Comparison of ENCODE assay signal across 30 mouse cellular contexts in genomic region chr16:19003757-19004156, GRCm38 (mm10).
"Had no signal": no experiment of that assay in that cellular context is flagged by ENCODE, and none has a peak within 500 bp of the region (broad histone marks: within the 10 kb centered on the region; RNA-seq: fewer than 3 reads in every experiment).

No protein-coding gene starts in this region.

- ATAC-seq: liver, embryonic 12.5 days; lung, postnatal 0 days; midbrain, embryonic 13.5 days; midbrain, embryonic 15.5 days; midbrain, embryonic 16.5 days had no signal

- H3K9ac ChIP-seq: limb, embryonic 12.5 days; limb, embryonic 13.5 days; limb, embryonic 15.5 days; liver, embryonic 12.5 days; liver, embryonic 13.5 days; liver, embryonic 14.5 days; liver, embryonic 15.5 days; liver, postnatal 0 days; lung, embryonic 14.5 days; lung, embryonic 15.5 days; midbrain, embryonic 12.5 days; midbrain, embryonic 13.5 days; midbrain, embryonic 15.5 days had no signal

- DNase-seq: left cerebral cortex, postnatal 4 days; liver; liver, embryonic 13.5 days; lung, adult 18-20 months; lung, adult 2 months; lung, postnatal 10 days; lung, postnatal 14 days; lung, postnatal 36 days; lung, postnatal 4 days had no signal

- H3K4me1 ChIP-seq: limb, embryonic 10.5 days; limb, embryonic 12.5 days; limb, embryonic 13.5 days; limb, embryonic 15.5 days; liver, embryonic 12.5 days; liver, embryonic 13.5 days; liver, embryonic 15.5 days; lung, embryonic 15.5 days; midbrain, embryonic 10.5 days; midbrain, embryonic 12.5 days; midbrain, embryonic 13.5 days; midbrain, embryonic 15.5 days had no signal

- H3K27me3 ChIP-seq: limb, embryonic 12.5 days; limb, embryonic 13.5 days; limb, embryonic 15.5 days; liver, embryonic 12.5 days; liver, embryonic 13.5 days; liver, embryonic 15.5 days; lung, embryonic 15.5 days; megakaryocyte, embryonic 14.5 days; midbrain, embryonic 12.5 days; midbrain, embryonic 13.5 days; midbrain, embryonic 15.5 days had no signal

- H3K36me3 ChIP-seq: limb, embryonic 10.5 days; limb, embryonic 12.5 days; limb, embryonic 13.5 days; limb, embryonic 15.5 days; liver, embryonic 12.5 days; liver, embryonic 13.5 days; liver, embryonic 15.5 days; lung, embryonic 15.5 days; midbrain, embryonic 10.5 days; midbrain, embryonic 12.5 days; midbrain, embryonic 13.5 days; midbrain, embryonic 15.5 days had no signal

- H3K4me3 ChIP-seq: limb, embryonic 10.5 days; limb, embryonic 12.5 days; limb, embryonic 13.5 days; limb, embryonic 15.5 days; liver, embryonic 12.5 days; liver, embryonic 13.5 days; liver, embryonic 15.5 days; lung, embryonic 15.5 days; megakaryocyte, embryonic 14.5 days; midbrain, embryonic 10.5 days; midbrain, embryonic 12.5 days; midbrain, embryonic 13.5 days; midbrain, embryonic 15.5 days; myocyte had no signal

- H3K4me2 ChIP-seq: limb, embryonic 12.5 days; limb, embryonic 13.5 days; limb, embryonic 15.5 days; liver, embryonic 11.5 days; liver, embryonic 12.5 days; liver, embryonic 13.5 days; liver, embryonic 15.5 days; lung, embryonic 14.5 days; lung, embryonic 15.5 days; midbrain, embryonic 11.5 days; midbrain, embryonic 12.5 days; midbrain, embryonic 13.5 days; midbrain, embryonic 15.5 days had no signal

- H3K9me3 ChIP-seq: limb, embryonic 10.5 days; limb, embryonic 12.5 days; limb, embryonic 15.5 days; liver, embryonic 12.5 days; liver, embryonic 13.5 days; liver, embryonic 15.5 days; lung, embryonic 15.5 days; midbrain, embryonic 12.5 days; midbrain, embryonic 13.5 days; midbrain, embryonic 15.5 days had no signal

- H3K27ac ChIP-seq: limb, embryonic 10.5 days; limb, embryonic 12.5 days; limb, embryonic 13.5 days; limb, embryonic 15.5 days; liver, embryonic 12.5 days; liver, embryonic 13.5 days; liver, embryonic 14.5 days; liver, embryonic 15.5 days; lung, embryonic 15.5 days; macrophage; midbrain, embryonic 10.5 days; midbrain, embryonic 12.5 days; midbrain, embryonic 13.5 days; midbrain, embryonic 15.5 days had no signal
